Mouse (Mus musculus) stomach, postnatal 0 days (tissue): Measurements from ENCODE around the gene A630001G21Rik.

ENCODE experiments used
- CTCF ChIP-seq: IDR thresholded peaks from 2 replicates; pipeline ENCODE4 v1.5.1; 2016; ENCODE audit warnings: antibody characterized with exemption, low read depth, mild to moderate bottlenecking, moderate library complexity
- EP300 ChIP-seq: optimal IDR thresholded peaks from 2 replicates; pipeline ENCODE3; 2016; ENCODE audit warnings: antibody characterized with exemption

GRCm38 (mm10) chr1:85739000-85739399 lies 39.4 kb downstream of the A630001G21Rik start:
- TF ChIP-seq CTCF: no peak
- TF ChIP-seq EP300: no peak
